Mouse (Mus musculus): ENCODE data around the gene Arhgap30. TPM values are rescaled to one million over a fixed set of nuclear protein-coding genes. Genes with fewer than 3 reads are reported as not detected.
A peak's percentile ranks its signal among the peaks of the same experiment; 100 is the strongest.

Gene Arhgap30
- polyA plus RNA-seq, 1 experiment = 12.3 TPM

DNA sequence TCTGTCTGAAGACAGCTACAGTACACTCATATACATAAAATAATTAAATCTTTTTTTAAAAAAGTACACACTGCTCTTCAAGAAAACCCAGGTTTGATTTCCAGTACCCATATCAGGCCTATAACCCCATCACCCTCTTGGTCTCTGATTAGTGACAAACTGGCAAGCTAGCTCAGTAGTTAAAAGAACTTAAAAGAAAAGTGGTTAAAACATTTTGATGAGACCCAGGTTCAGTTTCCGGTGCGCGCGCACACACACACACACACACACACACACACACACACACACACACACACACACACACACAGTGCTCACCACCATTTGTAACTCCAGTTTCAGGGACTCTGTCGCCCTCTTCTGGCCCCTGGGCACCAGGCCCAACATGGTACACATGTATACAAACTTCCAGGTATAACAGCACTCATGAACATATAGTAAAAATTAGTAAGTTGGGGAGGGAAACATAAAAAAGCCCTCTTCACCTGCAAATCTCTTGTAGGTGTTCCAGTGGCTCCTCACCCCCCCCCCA is 32.9 kb upstream of the Arhgap30 start:
- Histone ChIP-seq H3K9me3 (no peaks in the 10 kb centered on the region), H3K4me3 (replicated peaks) (no peak overlapping the region), H3K27me3 (replicated peaks) (no peaks in the 10 kb centered on the region), H3K4me1 (peaks cover 32% of the 10 kb centered on the region), H3K36me3 (replicated peaks; ENCODE audit: low read length) (peaks cover 53% of the 10 kb centered on the region)
- TF ChIP-seq GATA1 (IDR thresholded peaks at IDR 0.05; ENCODE audit: borderline replicate concordance, low read length) (no peak), FLI1 (IDR thresholded peaks at IDR 0.05; ENCODE audit: low read length) (no peak)

DNA sequence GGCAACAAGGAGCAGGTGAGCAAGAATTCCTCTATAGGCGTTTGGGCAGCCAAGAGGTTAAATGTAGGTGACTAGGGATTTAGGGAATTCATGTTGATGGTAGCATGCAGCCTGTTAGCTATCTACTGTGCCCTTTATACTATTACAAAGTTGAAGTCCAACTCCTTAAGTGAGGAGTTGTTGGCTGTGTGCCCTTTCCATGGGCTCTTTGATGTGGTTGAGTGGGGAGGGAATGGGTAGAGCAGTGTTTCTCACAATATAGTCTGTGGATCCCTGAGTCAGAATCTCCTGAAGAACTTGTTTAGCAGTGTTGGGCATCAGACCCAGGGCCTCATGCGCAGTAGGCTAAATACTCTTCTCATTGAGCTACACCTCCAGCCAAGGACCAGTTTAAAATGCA is 31.9 kb upstream of the Arhgap30 start:
- H3K4me3 ChIP-seq (replicated peaks) = no peak overlapping the region
- no peaks in the 10 kb centered on the region for H3K9me3 ChIP-seq
- TF ChIP-seq GATA1 (IDR thresholded peaks at IDR 0.05; ENCODE audit: borderline replicate concordance, low read length) = no peak
- TF ChIP-seq FLI1 (IDR thresholded peaks at IDR 0.05; ENCODE audit: low read length) = no peak
- H3K27me3 ChIP-seq (replicated peaks) = no peaks in the 10 kb centered on the region
- H3K36me3 ChIP-seq (replicated peaks; ENCODE audit: low read length) = peaks cover 53% of the 10 kb centered on the region
- H3K4me1 ChIP-seq = peaks cover 32% of the 10 kb centered on the region

DNA sequence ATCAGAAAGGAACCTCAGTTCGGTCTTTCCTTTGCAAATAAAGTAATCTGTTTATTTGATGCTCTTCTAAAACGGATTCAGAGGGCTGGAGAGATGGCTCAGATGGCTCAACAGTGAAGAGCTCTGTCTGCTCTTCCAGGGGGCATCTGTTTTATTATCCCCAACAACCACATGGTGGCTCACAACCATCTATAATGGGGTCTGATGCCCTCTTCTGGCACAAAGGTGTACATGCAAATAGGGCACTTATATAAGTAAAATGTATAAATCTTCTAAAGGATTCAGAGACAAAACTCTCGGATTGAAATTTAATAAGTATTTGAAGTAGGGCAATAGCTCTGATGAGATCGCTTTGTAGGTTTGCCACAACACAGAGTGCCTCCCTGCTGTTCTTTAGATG is 30.3 kb upstream of the Arhgap30 start:
- no peaks in the 10 kb centered on the region for H3K9me3 ChIP-seq
- TF ChIP-seq GATA1 (IDR thresholded peaks at IDR 0.05; ENCODE audit: borderline replicate concordance, low read length) = no peak
- peaks cover 48% of the 10 kb centered on the region for H3K36me3 ChIP-seq (replicated peaks; ENCODE audit: low read length)
- peaks cover 22% of the 10 kb centered on the region for H3K4me1 ChIP-seq
- no peak overlapping the region for H3K4me3 ChIP-seq (replicated peaks)
- H3K27me3 ChIP-seq (replicated peaks) = no peaks in the 10 kb centered on the region

DNA sequence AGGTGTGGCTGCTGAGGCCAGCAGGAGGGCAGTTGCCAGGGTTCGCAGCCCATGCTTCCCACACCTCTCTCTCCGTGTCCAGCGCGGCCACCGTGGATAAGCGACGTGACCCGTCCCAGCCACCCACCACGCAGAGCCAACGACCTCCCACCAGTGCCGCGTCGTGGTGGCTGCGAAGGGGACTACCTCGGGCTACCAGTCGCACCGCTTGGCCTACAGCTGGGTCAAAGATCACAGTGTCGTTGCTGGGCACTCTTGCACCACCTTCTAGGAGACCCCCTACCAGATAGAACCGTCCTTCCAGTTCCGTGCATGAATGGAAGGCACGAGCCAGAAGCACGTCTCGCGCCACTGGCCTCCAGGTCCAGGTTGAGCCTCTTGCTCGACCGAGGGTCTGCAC is 28.5 kb upstream of the Arhgap30 start:
- H3K4me3 ChIP-seq (replicated peaks) = peak overlapping the region; percentile 86
- peaks cover 18% of the 10 kb centered on the region for H3K4me1 ChIP-seq
- no peak for TF ChIP-seq GATA1 (IDR thresholded peaks at IDR 0.05; ENCODE audit: borderline replicate concordance, low read length)
- no peak for TF ChIP-seq FLI1 (IDR thresholded peaks at IDR 0.05; ENCODE audit: low read length)
- peaks cover 44% of the 10 kb centered on the region for H3K36me3 ChIP-seq (replicated peaks; ENCODE audit: low read length)
- H3K9me3 ChIP-seq = no peaks in the 10 kb centered on the region
- H3K27me3 ChIP-seq (replicated peaks) = peaks cover 1% of the 10 kb centered on the region

DNA sequence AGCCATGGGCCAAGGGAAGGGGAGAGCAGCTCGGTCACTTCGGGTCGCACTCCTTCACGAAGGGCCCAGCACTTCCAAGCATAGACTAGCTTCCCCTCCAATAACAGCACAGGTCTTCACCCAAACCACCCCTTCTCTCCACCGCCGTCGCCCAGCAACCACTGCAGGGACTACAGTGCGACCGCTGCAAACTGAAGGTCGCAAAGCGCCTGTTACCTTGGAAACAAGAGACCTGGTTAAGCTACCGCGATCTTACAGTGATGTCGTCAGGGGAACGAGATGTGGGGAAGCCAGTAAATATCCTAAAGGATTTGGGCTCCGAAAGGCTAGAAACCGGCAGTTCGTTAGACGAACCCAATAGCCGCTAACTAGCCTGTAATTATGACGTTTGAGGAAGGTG is 28.1 kb upstream of the Arhgap30 start, which contains the start of gene Klhdc9:
Gene Klhdc9 (minus strand): TSS at position 143 of the 400 bp plus-strand sequence.
- H3K36me3 ChIP-seq (replicated peaks; ENCODE audit: low read length) = peaks cover 44% of the 10 kb centered on the region
- TF ChIP-seq FLI1 (IDR thresholded peaks at IDR 0.05; ENCODE audit: low read length) (no peak), GATA1 (IDR thresholded peaks at IDR 0.05; ENCODE audit: borderline replicate concordance, low read length) (no peak)
- H3K4me1 ChIP-seq = peaks cover 18% of the 10 kb centered on the region
- peaks cover 3% of the 10 kb centered on the region for H3K27me3 ChIP-seq (replicated peaks)
- no peaks in the 10 kb centered on the region for H3K9me3 ChIP-seq
- H3K4me3 ChIP-seq (replicated peaks) = peak within 1 kb of the TSS; percentile 86

DNA sequence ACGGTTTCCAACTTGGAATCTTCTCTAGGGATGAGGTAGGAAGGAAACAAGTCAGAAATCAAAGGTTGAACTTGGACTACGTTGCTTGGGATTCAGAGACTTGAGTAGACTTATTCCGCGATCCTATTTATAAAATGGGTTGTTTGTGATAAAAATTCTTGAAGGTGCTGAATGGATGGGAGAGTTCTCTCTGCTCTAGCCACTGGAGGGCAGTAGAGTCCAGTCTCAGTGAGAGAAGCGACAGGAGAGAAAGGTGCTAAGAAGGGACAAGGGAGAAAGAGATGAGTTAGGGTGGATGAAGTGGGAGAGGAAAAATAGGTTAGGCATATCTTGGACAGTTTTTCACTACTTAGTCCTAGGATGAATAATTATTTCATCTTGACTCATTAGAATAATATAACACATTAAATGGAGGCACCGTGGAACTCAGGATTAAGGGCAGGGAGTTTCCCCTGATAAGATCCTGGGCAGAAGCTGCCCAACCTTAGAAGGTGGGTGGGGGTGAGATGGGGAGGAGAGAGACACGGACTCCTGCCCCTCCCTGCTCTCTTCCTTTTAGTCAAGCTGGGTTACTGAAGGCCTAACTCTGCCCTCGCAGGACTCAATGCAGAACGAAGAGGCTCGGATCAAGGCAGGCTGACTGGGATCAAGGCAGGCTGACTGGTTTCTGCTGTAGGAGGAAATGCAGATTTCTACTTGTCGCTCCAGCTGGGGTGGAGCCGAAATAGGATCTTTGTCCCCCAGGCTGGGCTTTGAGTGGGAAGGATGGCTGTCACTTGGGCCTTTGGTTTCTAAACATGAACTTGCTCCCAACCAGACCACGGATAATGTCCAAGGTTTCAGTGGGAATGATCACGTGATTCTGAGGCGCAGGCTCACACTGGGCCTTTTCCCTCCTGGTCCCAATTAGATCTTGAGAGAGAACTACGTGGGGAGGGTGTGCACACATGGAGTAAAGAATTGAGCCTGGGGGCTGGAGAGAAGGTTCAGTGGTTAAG is 27.3 kb upstream of the Arhgap30 start:
- H3K4me3 ChIP-seq (replicated peaks) = peak overlapping the region; percentile 86
- no peak for TF ChIP-seq GATA1 (IDR thresholded peaks at IDR 0.05; ENCODE audit: borderline replicate concordance, low read length)
- TF ChIP-seq FLI1 (IDR thresholded peaks at IDR 0.05; ENCODE audit: low read length) = no peak
- H3K9me3 ChIP-seq = no peaks in the 10 kb centered on the region
- peaks cover 25% of the 10 kb centered on the region for H3K4me1 ChIP-seq
- peaks cover 5% of the 10 kb centered on the region for H3K27me3 ChIP-seq (replicated peaks)
- H3K36me3 ChIP-seq (replicated peaks; ENCODE audit: low read length) = peaks cover 41% of the 10 kb centered on the region

DNA sequence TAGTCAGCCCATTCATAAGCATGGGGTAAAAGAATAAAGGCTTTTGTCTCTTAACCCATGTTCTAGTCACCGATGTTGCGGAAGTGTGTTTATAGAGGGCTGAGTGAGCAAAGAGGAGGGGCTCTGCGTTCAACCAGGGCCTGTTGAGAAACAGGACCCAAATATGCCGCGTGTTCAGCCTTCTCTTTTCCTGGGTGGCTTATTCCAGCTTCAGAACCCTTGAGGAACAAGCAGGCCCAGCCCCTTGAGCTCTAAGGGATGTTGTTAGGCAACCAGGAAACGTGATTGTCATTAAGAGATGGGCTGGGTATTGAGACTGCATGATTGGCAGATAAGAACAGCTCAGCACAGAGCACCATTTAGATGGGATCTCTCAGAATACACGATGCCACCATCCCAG is 22.8 kb upstream of the Arhgap30 start:
- peaks cover 52% of the 10 kb centered on the region for H3K4me1 ChIP-seq
- H3K36me3 ChIP-seq (replicated peaks; ENCODE audit: low read length) = no peaks in the 10 kb centered on the region
- H3K27me3 ChIP-seq (replicated peaks) = peaks cover 25% of the 10 kb centered on the region
- H3K4me3 ChIP-seq (replicated peaks) = no peak overlapping the region
- no peak for TF ChIP-seq FLI1 (IDR thresholded peaks at IDR 0.05; ENCODE audit: low read length)
- TF ChIP-seq GATA1 (IDR thresholded peaks at IDR 0.05; ENCODE audit: borderline replicate concordance, low read length) = no peak
- H3K9me3 ChIP-seq = no peaks in the 10 kb centered on the region

DNA sequence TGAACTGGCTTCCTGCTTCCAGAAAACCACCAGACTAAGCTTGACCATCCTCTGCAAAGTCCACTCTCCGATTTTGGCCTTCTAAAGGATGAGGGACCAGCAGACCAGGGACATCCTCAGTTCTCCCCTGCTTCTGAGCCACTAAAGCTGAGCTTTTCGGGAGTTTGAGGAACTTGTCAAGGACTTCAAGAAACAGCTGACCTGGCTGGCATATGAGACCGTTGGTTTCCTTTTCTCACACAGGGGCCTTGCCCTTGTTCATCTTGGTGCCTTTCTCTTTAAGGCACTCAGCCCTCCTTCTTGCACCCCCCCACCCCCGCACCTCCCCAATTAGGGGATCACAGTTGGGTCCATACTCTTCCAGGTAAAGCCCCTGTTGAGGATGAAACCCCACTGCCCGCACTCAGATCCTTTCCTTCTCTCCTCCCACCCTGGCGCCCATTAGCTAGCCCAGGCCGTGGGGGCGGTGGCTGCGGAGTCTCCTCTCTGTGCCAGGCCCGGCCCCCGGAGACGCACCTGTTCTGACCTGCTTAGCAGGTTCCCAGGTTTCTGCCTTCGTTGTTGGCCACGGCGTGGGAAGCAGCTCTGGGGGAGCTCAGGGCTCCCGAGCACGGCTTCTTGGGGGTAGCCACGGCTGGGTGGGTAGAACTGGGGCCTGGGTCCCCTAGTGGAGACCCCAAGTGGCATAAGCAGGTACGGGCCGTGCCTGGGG is 18.8 kb upstream of the Arhgap30 start, which contains the start of gene Nectin4:
Gene Nectin4 (plus strand): TSS at position 255 of the 712 bp plus-strand sequence.
- H3K9me3 ChIP-seq = no peaks in the 10 kb centered on the region
- H3K4me1 ChIP-seq = peaks cover 71% of the 10 kb centered on the region
- peak within 1 kb of the TSS; percentile 66 for H3K4me3 ChIP-seq (replicated peaks)
- H3K36me3 ChIP-seq (replicated peaks; ENCODE audit: low read length) = no peaks in the 10 kb centered on the region
- H3K27me3 ChIP-seq (replicated peaks) = peaks cover 50% of the 10 kb centered on the region
- TF ChIP-seq FLI1 (IDR thresholded peaks at IDR 0.05; ENCODE audit: low read length) = no peak
- no peak for TF ChIP-seq GATA1 (IDR thresholded peaks at IDR 0.05; ENCODE audit: borderline replicate concordance, low read length)

DNA sequence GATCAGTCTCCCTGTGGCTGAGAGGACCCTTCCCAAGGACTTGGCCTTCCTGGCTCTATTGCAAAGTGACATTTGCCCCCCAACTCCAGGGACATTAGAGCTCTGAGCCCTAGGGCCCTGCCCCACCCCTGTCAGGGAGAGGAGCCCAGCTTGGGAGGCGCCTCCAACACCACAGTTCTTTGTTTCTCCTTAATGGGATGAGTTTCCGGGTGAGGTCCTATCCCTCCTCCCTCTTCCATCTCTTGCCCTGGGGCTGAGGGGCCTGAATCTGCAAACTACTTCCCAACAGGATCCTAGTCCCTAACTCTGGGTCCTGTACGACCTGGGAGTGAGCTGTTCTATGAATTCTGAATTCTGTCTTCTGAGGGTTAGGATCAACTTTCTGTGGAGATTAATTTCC is 15.9 kb upstream of the Arhgap30 start:
- Histone ChIP-seq H3K9me3 (no peaks in the 10 kb centered on the region), H3K27me3 (replicated peaks) (peaks cover 44% of the 10 kb centered on the region), H3K4me3 (replicated peaks) (no peak overlapping the region), H3K36me3 (replicated peaks; ENCODE audit: low read length) (no peaks in the 10 kb centered on the region), H3K4me1 (peaks cover 64% of the 10 kb centered on the region)
- no peak for TF ChIP-seq FLI1 (IDR thresholded peaks at IDR 0.05; ENCODE audit: low read length)
- TF ChIP-seq GATA1 (IDR thresholded peaks at IDR 0.05; ENCODE audit: borderline replicate concordance, low read length) = no peak

Measured in megakaryocyte, embryonic 14.5 days (primary cell).